Mouse (Mus musculus) liver, embryonic 16.5 days (tissue): ENCODE data around the gene Zfp830. TPM values are rescaled to one million over a fixed set of nuclear protein-coding genes. Genes with fewer than 3 reads are reported as not detected.

Experiments
- ATAC-seq: fragments of 200-750 bp; cut with Nextera tagmentation; 2 replicates; pipeline ENCODE4 v1.8.0; 2017; ENCODE audit warnings: low read depth, mild to moderate bottlenecking, moderate number of reproducible peaks, moderate library complexity
- H3K27ac ChIP-seq: fragments of 300-500 bp; sonication (generic); 2 replicates; pipeline ENCODE4 v1.5.1; 2014; ENCODE audit warnings: mild to moderate bottlenecking, low read length
- H3K27me3 ChIP-seq: fragments of 300-500 bp; sonication (generic); 2 replicates; pipeline ENCODE4 v1.6.1; 2014; ENCODE audit warnings: low read depth, low read length, mixed read lengths; ENCODE audit not compliant: control insufficient read depth, insufficient read depth
- H3K36me3 ChIP-seq: fragments of 300-500 bp; sonication (generic); 2 replicates; pipeline ENCODE4 v1.6.1; 2014; ENCODE audit warnings: mild to moderate bottlenecking; ENCODE audit not compliant: control insufficient read depth, insufficient read depth
- H3K4me1 ChIP-seq: fragments of 300-500 bp; sonication (generic); 2 replicates; pipeline ENCODE4 v1.6.1; 2014; ENCODE audit warnings: low read depth, low read length, mixed read lengths; ENCODE audit not compliant: control insufficient read depth
- H3K4me2 ChIP-seq: fragments of 300-500 bp; sonication (generic); 2 replicates; pipeline ENCODE4 v1.6.1; 2014; ENCODE audit warnings: low read depth, low read length, mixed read lengths
- H3K4me3 ChIP-seq: fragments of 300-500 bp; sonication (generic); 2 replicates; pipeline ENCODE4 v1.5.1; 2014; ENCODE audit warnings: low read depth, mild to moderate bottlenecking, low read length
- H3K9ac ChIP-seq: fragments of 300-500 bp; sonication (generic); 2 replicates; pipeline ENCODE4 v1.6.1; 2014; ENCODE audit warnings: low read depth, low read length
- H3K9me3 ChIP-seq: fragments of 300-500 bp; sonication (generic); replicated peaks from 2 replicates; pipeline ENCODE4 v1.6.1; 2016; ENCODE audit warnings: low read length; ENCODE audit not compliant: control insufficient read depth
- WGBS: fragments of 180-500 bp; shearing (Covaris S2); extraction: QIAGEN DNeasy Blood & Tissue Kit; methylation state at CpG from one replicate; pipeline ENCODE4 v1.1.7; 2014; ENCODE audit not compliant: insufficient replicate concordance; 5-methylcytosine and 5-hydroxymethylcytosine counted together
- polyA plus RNA-seq: library from polyadenylated mRNA; unstranded; fragments of >200 nt; fragmentation: Nextera tagmentation; extraction: Ambion mirVana; gene quantifications from 2 replicates; pipeline ENCODE4 v1.2.1, GENCODE M21; 2015

Zfp830 gene
- polyA plus RNA-seq, 1 experiment from 2014 or later: 16.9 TPM

DNA sequence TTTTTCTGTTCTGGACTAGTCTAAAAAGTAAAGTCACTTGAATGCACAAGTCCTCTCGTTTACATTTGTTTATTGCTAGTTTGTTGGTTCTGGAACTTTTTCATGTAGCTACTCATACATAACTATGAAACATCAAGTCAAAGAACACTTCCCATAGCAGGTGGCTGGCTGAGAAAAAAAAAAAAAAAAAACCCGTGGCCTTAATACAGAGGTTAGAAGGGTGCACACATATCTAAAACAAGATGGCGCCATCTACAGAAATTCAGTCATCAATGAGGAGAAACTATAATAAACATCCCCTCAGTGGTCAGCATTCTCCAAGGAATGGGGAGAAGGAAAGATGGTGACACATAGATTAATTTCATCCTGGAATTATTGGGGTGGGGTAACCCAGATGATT, 43.2 kb downstream of the Zfp830 start:
- Histone ChIP-seq H3K36me3 (peaks cover 57% of the 10 kb centered on the region), H3K27me3 (no peaks in the 10 kb centered on the region), H3K27ac (no peak overlapping the region), H3K4me1 (no peaks in the 10 kb centered on the region), H3K4me2 (no peak overlapping the region), H3K4me3 (no peak overlapping the region), H3K9ac (no peak overlapping the region), H3K9me3 (no peaks in the 10 kb centered on the region)
- ATAC-seq: no peak
- 65% methylated on average over 3 of the region's 3 CpGs for WGBS

- no peaks in the 10 kb centered on the region for H3K9me3 ChIP-seq
- H3K27ac ChIP-seq: no peak overlapping the region
- no peaks in the 10 kb centered on the region for H3K4me1 ChIP-seq
- H3K4me2 ChIP-seq: no peak overlapping the region
- no peak overlapping the region for H3K9ac ChIP-seq
- WGBS: 85% methylated on average over 5 of the region's 5 CpGs
- no peaks in the 10 kb centered on the region for H3K27me3 ChIP-seq
- peaks cover 57% of the 10 kb centered on the region for H3K36me3 ChIP-seq
- no peak for ATAC-seq
- no peak overlapping the region for H3K4me3 ChIP-seq
Observed at GRCm38 (mm10) chr11:82808485-82808884, 44.3 kb downstream of the Zfp830 start.

Other genes starting within 250 kb of the Zfp830 start
- 0.18 and 0.30 TPM in 2 replicates for gene Cct6b, start within 50 bp of the Zfp830 start, polyA plus RNA-seq
- gene Lig3, start 16.8 kb downstream of the Zfp830 start, polyA plus RNA-seq: 7.9 and 8.4 TPM in 2 replicates
- gene Rffl, start 106.9 kb downstream of the Zfp830 start, polyA plus RNA-seq: 25.8 and 26.4 TPM in 2 replicates
- gene Rad51d, start 126.3 kb downstream of the Zfp830 start, polyA plus RNA-seq: 4.1 and 4.7 TPM in 2 replicates
- gene Fndc8, start 127.8 kb downstream of the Zfp830 start, polyA plus RNA-seq: 0.09 and 0.12 TPM in 2 replicates
- 9.1 and 10.7 TPM in 2 replicates for gene Nle1, start 144.1 kb downstream of the Zfp830 start, polyA plus RNA-seq
- 1.4 and 2.4 TPM in 2 replicates for gene Unc45b, start 146.2 kb downstream of the Zfp830 start, polyA plus RNA-seq
- 1.6 TPM in 2 replicates for gene Slfn5, start 187.0 kb downstream of the Zfp830 start, polyA plus RNA-seq
- gene Slfn9, start 227.5 kb downstream of the Zfp830 start, polyA plus RNA-seq: 4.5 and 5.6 TPM in 2 replicates